ENCODE assay signal across 8 mouse cellular contexts in genomic region chr6:146634015-146634722, GRCm38 (mm10). TPM values are rescaled to one million over a fixed set of nuclear protein-coding genes. Genes with fewer than 3 reads are reported as not detected.
DNase-seq lines count a peak whose midpoint lies in the region; ATAC-seq and TF ChIP-seq lines count a peak whose summit lies in the region.

No protein-coding gene starts in this region.

- peak overlapping the region; percentile 86 for H3K4me3 ChIP-seq in G1E (ENCODE audit: low read depth, low read length)
- peak overlapping the region; percentile 77 for H3K4me3 ChIP-seq in forebrain, postnatal 0 days (ENCODE audit: low read depth, low read length)
- H3K4me3 ChIP-seq in lung, embryonic 15.5 days: peak overlapping the region; percentile 63
- H3K4me3 ChIP-seq in olfactory bulb, adult 2 months (ENCODE audit: insufficient read depth, low read depth, low read length): peak overlapping the region; percentile 81

- H3K4me2 ChIP-seq in forebrain, postnatal 0 days (ENCODE audit: low read depth): peak overlapping the region; percentile 62
- peak overlapping the region; percentile 75 for H3K4me2 ChIP-seq in lung, embryonic 15.5 days

- no peaks in the 10 kb centered on the region for H3K9me3 ChIP-seq in G1E (replicated peaks)
- H3K9me3 ChIP-seq in forebrain, postnatal 0 days (ENCODE audit: low read length): no peaks in the 10 kb centered on the region
- no peaks in the 10 kb centered on the region for H3K9me3 ChIP-seq in lung, embryonic 15.5 days

- peak overlapping the region; percentile 85 for H3K27ac ChIP-seq in forebrain, postnatal 0 days (ENCODE audit: low read depth, low read length)
- H3K27ac ChIP-seq in lung, embryonic 15.5 days: peak overlapping the region; percentile 74
- H3K27ac ChIP-seq in olfactory bulb, adult 2 months (ENCODE audit: insufficient read depth, low read depth, low read length): peak overlapping the region; percentile 89

- ATAC-seq in G1E (ENCODE audit: extremely low read depth, insufficient number of reproducible peaks, low FRiP score, poor library complexity, severe bottlenecking): 0 out of 2 replicates have a peak, but pooled peaks have one; percentile 16
- ATAC-seq in forebrain, postnatal 0 days: peak; percentile 94
- peak; percentile 95 for ATAC-seq in lung, embryonic 15.5 days (ENCODE audit: borderline replicate concordance, extremely low read depth, low FRiP score, low TSS enrichment)

- H3K27me3 ChIP-seq in G1E (ENCODE audit: insufficient read depth, low read length): no peaks in the 10 kb centered on the region
- no peaks in the 10 kb centered on the region for H3K27me3 ChIP-seq in forebrain, postnatal 0 days (ENCODE audit: insufficient read depth, low read length)
- no peaks in the 10 kb centered on the region for H3K27me3 ChIP-seq in lung, embryonic 15.5 days

- peak overlapping the region; percentile 84 for H3K9ac ChIP-seq in forebrain, postnatal 0 days
- H3K9ac ChIP-seq in lung, embryonic 15.5 days: peak overlapping the region; percentile 61

- DNase-seq in G1E (ENCODE audit: low spot score): peak; percentile 95
- peak; percentile 81 for DNase-seq in cerebellum, adult 8-10 months
- DNase-seq in forebrain, postnatal 0 days: peak; percentile 93
- DNase-seq in heart, postnatal 4 days: peak; percentile 83
- DNase-seq in layer of hippocampus, adult 8-10 months (ENCODE audit: low spot score in 2 of 2): peak; percentile 33 to 51
- DNase-seq in testis, postnatal 14 days (ENCODE audit: low spot score): peak; percentile 81

- H3K4me1 ChIP-seq in G1E (ENCODE audit: insufficient read depth, low read depth, low read length): peaks cover 49% of the 10 kb centered on the region
- peaks cover 8% of the 10 kb centered on the region; the same call in 1 of the 2 replicates for H3K4me1 ChIP-seq in forebrain, postnatal 0 days (ENCODE audit: insufficient read depth)
- H3K4me1 ChIP-seq in lung, embryonic 15.5 days: peaks cover 5% of the 10 kb centered on the region; the same call in 1 of the 2 replicates
- peaks cover 6% of the 10 kb centered on the region for H3K4me1 ChIP-seq in olfactory bulb, adult 2 months (ENCODE audit: control insufficient read depth, insufficient read depth, low read length)

- WGBS in forebrain, postnatal 0 days: under 1% methylated on average over 70 of the region's 82 CpGs
- under 1% methylated on average over 68 of the region's 82 CpGs for WGBS in lung, embryonic 15.5 days
- 2% methylated on average over 81 of the region's 82 CpGs for WGBS in olfactory bulb, adult 2 months

- TF ChIP-seq CTCF in G1E (IDR thresholded peaks at IDR 0.05; ENCODE audit: low read depth, low read length): no peak
- TF ChIP-seq CTCF in forebrain, postnatal 0 days (IDR thresholded peaks at IDR 0.05; ENCODE audit: low read depth): no peak
- TF ChIP-seq CTCF in olfactory bulb, adult 2 months (IDR thresholded peaks at IDR 0.05; ENCODE audit: insufficient read depth, low read depth, low read length): no peak

- peak; percentile 64; the same call in 1 of the 2 replicates for TF ChIP-seq POLR2A in olfactory bulb, adult 2 months (IDR thresholded peaks at IDR 0.05; ENCODE audit: insufficient read depth, low read depth, low read length)

- H3K36me3 ChIP-seq in G1E (replicated peaks): peaks cover 22% of the 10 kb centered on the region
- H3K36me3 ChIP-seq in forebrain, postnatal 0 days (ENCODE audit: insufficient read depth): no peaks in the 10 kb centered on the region
- no peaks in the 10 kb centered on the region for H3K36me3 ChIP-seq in lung, embryonic 15.5 days

RNA-seq across cellular contexts. Expression of gene Med21, which starts 8.2 kb away (rescaled TPM):
- total RNA-seq in G1E (2014; fragmentation: Nextera tagmentation) (65.7 and 70.0 TPM in 2 replicates), G1E (2017) (99.1 and 123 TPM in 2 replicates)
- polyA plus RNA-seq in G1E (2012): 4.7 and 5.7 TPM in 2 replicates
- 65.2 and 85.3 TPM in 2 replicates for total RNA-seq in forebrain, postnatal 0 days (2014; rRNA removed)
- polyA plus RNA-seq in forebrain, postnatal 0 days (2015; fragmentation: Nextera tagmentation; extraction: Ambion mirVana): 112 and 115 TPM in 2 replicates
- total RNA-seq in heart, postnatal 4 days (2021): 10 to 100 TPM; 64.0 to 67.8 TPM
- 10 to 100 TPM; 40.5 to 52.6 (median 45.3) TPM for total RNA-seq in layer of hippocampus, adult 8-10 months (2022)
- polyA plus RNA-seq in lung, embryonic 15.5 days (2015; fragmentation: Nextera tagmentation; extraction: Ambion mirVana): 156 and 157 TPM in 2 replicates
- polyA plus RNA-seq in olfactory bulb, adult 2 months (2012; ENCODE audit: insufficient read depth, insufficient read length, low replicate concordance, missing spikeins): not detected in 2 replicates

RNA-seq across cellular contexts. Expression of gene Tm7sf3, which starts 8.5 kb away (rescaled TPM):
- total RNA-seq in G1E (2014; fragmentation: Nextera tagmentation) (27.8 and 31.4 TPM in 2 replicates), G1E (2017) (25.0 and 26.6 TPM in 2 replicates)
- 17.5 and 24.7 TPM in 2 replicates for polyA plus RNA-seq in G1E (2012)
- total RNA-seq in forebrain, postnatal 0 days (2014; rRNA removed): 41.0 and 51.1 TPM in 2 replicates
- 30.5 and 40.6 TPM in 2 replicates for polyA plus RNA-seq in forebrain, postnatal 0 days (2015; fragmentation: Nextera tagmentation; extraction: Ambion mirVana)
- total RNA-seq in heart, postnatal 4 days (2021): 10 to 100 TPM; 25.4 to 25.5 TPM
- total RNA-seq in layer of hippocampus, adult 8-10 months (2022): 10 to 100 TPM; 37.8 to 44.7 (median 42.7) TPM
- 28.2 and 29.9 TPM in 2 replicates for polyA plus RNA-seq in lung, embryonic 15.5 days (2015; fragmentation: Nextera tagmentation; extraction: Ambion mirVana)
- not detected in 2 replicates for polyA plus RNA-seq in olfactory bulb, adult 2 months (2012; ENCODE audit: insufficient read depth, insufficient read length, low replicate concordance, missing spikeins)

RNA-seq across cellular contexts. Expression of gene Ints13, which starts 56.5 kb away (rescaled TPM):
- total RNA-seq in G1E (2014; fragmentation: Nextera tagmentation) (69.5 and 117 TPM in 2 replicates), G1E (2017) (122 and 137 TPM in 2 replicates)
- polyA plus RNA-seq in G1E (2012): 16.4 and 24.4 TPM in 2 replicates
- total RNA-seq in forebrain, postnatal 0 days (2014; rRNA removed): 29.1 and 40.7 TPM in 2 replicates
- polyA plus RNA-seq in forebrain, postnatal 0 days (2015; fragmentation: Nextera tagmentation; extraction: Ambion mirVana): 17.0 and 23.8 TPM in 2 replicates
- 10 to 100 TPM; 28.4 to 35.0 TPM for total RNA-seq in heart, postnatal 4 days (2021)
- 10 to 100 TPM; 28.5 to 53.0 (median 44.8) TPM for total RNA-seq in layer of hippocampus, adult 8-10 months (2022)
- 66.1 and 77.9 TPM in 2 replicates for polyA plus RNA-seq in lung, embryonic 15.5 days (2015; fragmentation: Nextera tagmentation; extraction: Ambion mirVana)
- polyA plus RNA-seq in olfactory bulb, adult 2 months (2012; ENCODE audit: insufficient read depth, insufficient read length, low replicate concordance, missing spikeins): 567 TPM in 1 of 2 replicates, not detected in the other

RNA-seq across cellular contexts. Expression of gene Fgfr1op2, which starts 57.2 kb away (rescaled TPM):
- total RNA-seq in G1E (2014; fragmentation: Nextera tagmentation) (175 and 189 TPM in 2 replicates), G1E (2017) (113 and 130 TPM in 2 replicates)
- polyA plus RNA-seq in G1E (2012): 70.6 and 75.0 TPM in 2 replicates
- 32.2 and 34.9 TPM in 2 replicates for total RNA-seq in forebrain, postnatal 0 days (2014; rRNA removed)
- 37.3 and 37.7 TPM in 2 replicates for polyA plus RNA-seq in forebrain, postnatal 0 days (2015; fragmentation: Nextera tagmentation; extraction: Ambion mirVana)
- total RNA-seq in heart, postnatal 4 days (2021): 10 to 100 TPM; 63.8 to 66.8 TPM
- total RNA-seq in layer of hippocampus, adult 8-10 months (2022): 100 to 1,000 TPM in 2 of 4 experiments, 10 to 100 TPM in 2; 88.9 to 122 (median 103) TPM
- polyA plus RNA-seq in lung, embryonic 15.5 days (2015; fragmentation: Nextera tagmentation; extraction: Ambion mirVana): 98.1 and 101 TPM in 2 replicates
- polyA plus RNA-seq in olfactory bulb, adult 2 months (2012; ENCODE audit: insufficient read depth, insufficient read length, low replicate concordance, missing spikeins): 217 TPM in 1 of 2 replicates, not detected in the other

Comparison
In these comparisons a context has a peak if more than half of its experiments do, and no peak if none do; other contexts are left out.
1. Peak in every context shown above with its lines: DNase-seq, ATAC-seq, H3K4me3 ChIP-seq and H3K27ac ChIP-seq.
2. ATAC-seq: peak in every context shown above with its lines; median percentile 95 in lung, embryonic 15.5 days; 94 in forebrain, postnatal 0 days; 16 in G1E.
3. DNase-seq: peak in every context shown above with its lines; median percentile 95 in G1E; 93 in forebrain, postnatal 0 days; 83 in heart, postnatal 4 days; 81 in cerebellum, adult 8-10 months; 81 in testis, postnatal 14 days; 42 in layer of hippocampus, adult 8-10 months.